Mouse (Mus musculus): ENCODE data around the gene Pgrmc1. TPM values are rescaled to one million over a fixed set of nuclear protein-coding genes. Genes with fewer than 3 reads are reported as not detected.
"Not testable (repeated sequence)": the region's sequence is repeated elsewhere in the genome, so short reads cannot be mapped to it uniquely, and the experiment has no call there.

Pgrmc1 gene
- 100 to 1,000 TPM; 270 to 328 TPM for total RNA-seq (2021)

GRCm38 (mm10) chrX:36597707-36598389 is at the start of gene Pgrmc1:
Gene Pgrmc1 (plus strand): TSS chrX:36598206.
- DNase-seq (ENCODE audit: extremely low spot score in 1 of 2, low spot score in 1 of 2), result peak; percentile 64 to 67

GRCm38 (mm10) chrX:36548798-36549197 is 49.2 kb upstream of the Pgrmc1 start:
- DNase-seq (ENCODE audit: extremely low spot score in 1 of 2, low spot score in 1 of 2), result no peak

GRCm38 (mm10) chrX:36550906-36551305 is 47.1 kb upstream of the Pgrmc1 start:
- peak in 1 of 2 experiments; percentile 4 for DNase-seq (ENCODE audit: extremely low spot score in 1 of 2, low spot score in 1 of 2)

GRCm38 (mm10) chrX:36551351-36551750 is 46.7 kb upstream of the Pgrmc1 start:
- DNase-seq (ENCODE audit: extremely low spot score in 1 of 2, low spot score in 1 of 2), result no peak

- no peak for DNase-seq (ENCODE audit: extremely low spot score in 1 of 2, low spot score in 1 of 2)
These were observed 45.9 kb upstream of the Pgrmc1 start for GRCm38 (mm10) chrX:36552055-36552587.

- DNase-seq (ENCODE audit: extremely low spot score in 1 of 2, low spot score in 1 of 2), result no peak
These were observed 45.3 kb upstream of the Pgrmc1 start for GRCm38 (mm10) chrX:36552715-36553114.

GRCm38 (mm10) chrX:36555196-36555595 is 42.8 kb upstream of the Pgrmc1 start:
- DNase-seq (ENCODE audit: extremely low spot score in 1 of 2, low spot score in 1 of 2), result not testable (repeated sequence)

- DNase-seq (ENCODE audit: extremely low spot score in 1 of 2, low spot score in 1 of 2), result no peak
These were observed 37.8 kb upstream of the Pgrmc1 start for GRCm38 (mm10) chrX:36560170-36560569.

- peak; percentile 58 to 85 for DNase-seq (ENCODE audit: extremely low spot score in 1 of 2, low spot score in 1 of 2)
These were observed 36.4 kb upstream of the Pgrmc1 start for GRCm38 (mm10) chrX:36561650-36562049.

- no peak for DNase-seq (ENCODE audit: extremely low spot score in 1 of 2, low spot score in 1 of 2)
These were observed 35.9 kb upstream of the Pgrmc1 start for GRCm38 (mm10) chrX:36562079-36562478.

- no peak for DNase-seq (ENCODE audit: extremely low spot score in 1 of 2, low spot score in 1 of 2)
These were observed 11.2 kb upstream of the Pgrmc1 start for GRCm38 (mm10) chrX:36586629-36587303.

GRCm38 (mm10) chrX:36587304-36588209 is 10.4 kb upstream of the Pgrmc1 start:
- DNase-seq (ENCODE audit: extremely low spot score in 1 of 2, low spot score in 1 of 2), result no peak

- no peak for DNase-seq (ENCODE audit: extremely low spot score in 1 of 2, low spot score in 1 of 2)
These were observed 7.7 kb upstream of the Pgrmc1 start for GRCm38 (mm10) chrX:36590266-36590665.

- no peak for DNase-seq (ENCODE audit: extremely low spot score in 1 of 2, low spot score in 1 of 2)
These were observed 6.9 kb upstream of the Pgrmc1 start for GRCm38 (mm10) chrX:36591120-36591519.

GRCm38 (mm10) chrX:36591539-36591938 is 6.5 kb upstream of the Pgrmc1 start:
- no peak for DNase-seq (ENCODE audit: extremely low spot score in 1 of 2, low spot score in 1 of 2)

- no peak for DNase-seq (ENCODE audit: extremely low spot score in 1 of 2, low spot score in 1 of 2)
These were observed 2.8 kb upstream of the Pgrmc1 start for GRCm38 (mm10) chrX:36595247-36595646.

GRCm38 (mm10) chrX:36596483-36597120 is 1.4 kb upstream of the Pgrmc1 start:
- DNase-seq (ENCODE audit: extremely low spot score in 1 of 2, low spot score in 1 of 2), result not testable (repeated sequence)

- peak in 1 of 2 experiments; percentile 27 for DNase-seq (ENCODE audit: extremely low spot score in 1 of 2, low spot score in 1 of 2)
These were observed 394 bp downstream of the Pgrmc1 start for GRCm38 (mm10) chrX:36598390-36598810.

GRCm38 (mm10) chrX:36598861-36599344 is 897 bp downstream of the Pgrmc1 start:
- peak in 1 of 2 experiments; percentile 7 for DNase-seq (ENCODE audit: extremely low spot score in 1 of 2, low spot score in 1 of 2)

GRCm38 (mm10) chrX:36599656-36600055 is 1.6 kb downstream of the Pgrmc1 start:
- no peak for DNase-seq (ENCODE audit: extremely low spot score in 1 of 2, low spot score in 1 of 2)

All from layer of hippocampus, postnatal 25 days (tissue).